Comparison of ENCODE assay signal across 26 mouse cellular contexts in genomic region chr2:28039647-28040325, GRCm38 (mm10). TPM values are rescaled to one million over a fixed set of nuclear protein-coding genes. Genes with fewer than 3 reads are reported as not detected.
"Had no signal": no experiment of that assay in that cellular context is flagged by ENCODE, and none has a peak within 500 bp of the region (broad histone marks: within the 10 kb centered on the region; RNA-seq: fewer than 3 reads in every experiment).

No protein-coding gene starts in this region.

- H3K4me3 ChIP-seq: layer of hippocampus, adult 2 months; neural tube, embryonic 12.5 days; neural tube, embryonic 15.5 days had no signal

- H3K9me3 ChIP-seq: neural tube, embryonic 12.5 days had no signal

- H3K36me3 ChIP-seq: neural tube, embryonic 15.5 days had no signal

- H3K9ac ChIP-seq: liver, embryonic 14.5 days; neural tube, embryonic 12.5 days; neural tube, embryonic 15.5 days had no signal

- DNase-seq: kidney, adult 18-20 months; kidney, postnatal 25 days; layer of hippocampus, adult 9-11 months; lung, adult 2 months; lung, postnatal 14 days; lung, postnatal 4 days; midbrain, embryonic 14.5 days; right cerebral cortex, adult 18-20 months; right cerebral cortex, postnatal 14 days; right cerebral cortex, postnatal 4 days; thymus, adult 2 months; thymus, postnatal 14 days; thymus, postnatal 4 days had no signal

- H3K4me1 ChIP-seq: neural tube, embryonic 12.5 days had no signal

- H3K27ac ChIP-seq: kidney, postnatal 0 days; layer of hippocampus, adult 2 months; liver, embryonic 14.5 days; neural tube, embryonic 12.5 days; neural tube, embryonic 15.5 days; stomach, postnatal 0 days had no signal

- H3K27me3 ChIP-seq: neural tube, embryonic 12.5 days; neural tube, embryonic 15.5 days had no signal

- H3K4me2 ChIP-seq: midbrain, embryonic 11.5 days; neural tube, embryonic 12.5 days; neural tube, embryonic 15.5 days had no signal

RNA-seq across cellular contexts. Expression of gene Fcnb, which starts 44.9 kb away (rescaled TPM):
- total RNA-seq: layer of hippocampus, adult 2 months; layer of hippocampus, postnatal 25 days; left cerebral cortex, adult 18-20 months; left cerebral cortex, postnatal 25 days; midbrain, postnatal 0 days had no signal
- polyA plus RNA-seq: kidney, embryonic 14.5 days; kidney, postnatal 0 days; large intestine, adult 2 months; midbrain, embryonic 14.5 days; midbrain, postnatal 0 days; neural tube, embryonic 15.5 days had no signal
